Mouse (Mus musculus) kidney, postnatal 4 days (tissue): ENCODE results near the gene Fpgs.
A peak's percentile ranks its signal among the peaks of the same experiment; 100 is the strongest.

Experiments used
- DNase-seq, 2 experiments: peaks; one replicate each; pipeline ENCODE4 v3.0.0; 2021; ENCODE audit warnings: mixed read lengths in 2 of 2

The Fpgs gene

GRCm38 (mm10) chr2:32704021-32704421 lies at the start of gene Fpgs:
Gene Fpgs (minus strand): TSS chr2:32704145.
- DNase-seq = peak; percentile 50 to 68

- DNase-seq = peak in 1 of 2 experiments; percentile 52
Observed at GRCm38 (mm10) chr2:32752181-32752580, 48.2 kb upstream of the Fpgs start.

GRCm38 (mm10) chr2:32751665-32752033 lies 47.7 kb upstream of the Fpgs start:
- DNase-seq = no peak

DNA sequence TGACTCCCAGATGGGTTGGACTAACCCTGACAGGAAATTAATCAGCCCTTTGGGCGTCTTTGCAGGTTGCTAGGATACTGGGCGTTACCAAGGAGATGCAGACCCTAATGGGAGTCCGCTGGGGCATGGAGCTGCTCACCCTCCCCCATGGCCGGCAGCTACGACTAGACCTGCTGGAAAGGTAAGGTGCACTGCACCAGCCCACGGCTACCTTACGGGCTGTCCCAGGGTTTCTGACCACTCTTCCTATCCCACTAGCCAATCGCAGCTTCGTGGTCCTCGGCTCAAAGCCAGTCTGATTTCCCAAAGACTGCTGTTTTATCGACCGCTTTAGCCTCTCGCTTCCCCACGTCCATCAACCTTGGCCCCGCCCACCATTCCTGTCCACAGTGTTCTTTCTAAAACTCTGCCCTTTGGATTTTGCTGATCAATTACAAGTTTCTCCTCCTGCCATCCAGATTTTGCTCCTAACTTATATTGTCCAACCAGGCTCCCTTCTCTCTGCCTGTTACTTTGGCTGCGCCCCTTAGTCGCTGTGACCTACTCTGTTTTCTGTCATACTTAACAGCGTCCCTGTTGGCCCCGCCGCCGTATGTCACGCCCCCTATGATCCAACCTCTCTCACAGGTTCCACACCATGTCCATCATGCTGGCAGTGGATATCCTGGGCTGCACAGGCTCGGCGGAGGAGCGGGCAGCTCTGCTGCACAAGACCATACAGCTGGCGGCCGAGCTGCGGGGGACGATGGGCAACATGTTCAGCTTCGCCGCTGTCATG lies 47.1 kb upstream of the Fpgs start:
- peak; percentile 80 to 89 for DNase-seq

GRCm38 (mm10) chr2:32750199-32750598 lies 46.3 kb upstream of the Fpgs start:
- no peak for DNase-seq

GRCm38 (mm10) chr2:32749082-32749481 lies 45.1 kb upstream of the Fpgs start:
- DNase-seq = no peak

DNA sequence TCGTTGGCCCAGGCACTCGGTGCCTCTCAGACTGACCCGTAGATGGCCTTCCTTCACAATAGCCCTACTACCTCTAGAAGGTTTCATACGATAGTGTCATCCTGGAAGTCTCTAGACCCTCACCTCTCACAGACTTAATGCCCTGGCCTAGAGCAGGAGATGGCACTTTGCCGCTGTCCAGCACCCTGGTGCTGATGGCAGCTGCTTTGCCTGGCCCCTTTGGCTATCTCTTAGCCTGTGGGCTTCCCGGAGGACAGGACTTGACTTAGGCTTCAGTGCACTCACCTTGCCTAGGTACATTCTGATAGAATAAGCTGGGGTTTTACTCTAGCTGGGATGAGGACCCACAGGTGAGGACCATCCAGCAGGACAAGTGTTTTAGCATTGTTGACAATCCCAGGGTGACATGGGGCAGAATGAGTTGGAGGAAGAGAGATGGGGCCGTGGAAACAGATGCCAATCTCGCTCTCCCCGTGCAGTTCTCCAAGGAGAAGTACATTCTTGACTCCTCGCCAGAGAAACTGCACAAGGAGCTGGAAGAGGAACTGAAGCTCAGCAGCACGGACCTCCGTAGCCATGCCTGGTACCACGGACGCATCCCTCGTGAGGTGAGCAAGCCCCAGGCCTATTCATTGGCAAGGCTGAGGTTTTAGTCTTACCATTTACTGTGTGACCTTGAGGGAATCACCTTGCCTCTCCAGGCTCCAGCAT lies 40.5 kb upstream of the Fpgs start:
- DNase-seq = peak; percentile 52 to 65

- DNase-seq = peak in 1 of 2 experiments; percentile 46
Observed at GRCm38 (mm10) chr2:32742173-32742531, 38.2 kb upstream of the Fpgs start.

GRCm38 (mm10) chr2:32741273-32742172 lies 37.6 kb upstream of the Fpgs start:
- peak; percentile 59 to 66 for DNase-seq

- no peak for DNase-seq
Observed at GRCm38 (mm10) chr2:32740916-32741272, 36.9 kb upstream of the Fpgs start, which contains the start of gene 6330409D20Rik. Gene 6330409D20Rik (minus strand): TSS chr2:32741016.

GRCm38 (mm10) chr2:32739311-32739710 lies 35.4 kb upstream of the Fpgs start:
- no peak for DNase-seq

DNA sequence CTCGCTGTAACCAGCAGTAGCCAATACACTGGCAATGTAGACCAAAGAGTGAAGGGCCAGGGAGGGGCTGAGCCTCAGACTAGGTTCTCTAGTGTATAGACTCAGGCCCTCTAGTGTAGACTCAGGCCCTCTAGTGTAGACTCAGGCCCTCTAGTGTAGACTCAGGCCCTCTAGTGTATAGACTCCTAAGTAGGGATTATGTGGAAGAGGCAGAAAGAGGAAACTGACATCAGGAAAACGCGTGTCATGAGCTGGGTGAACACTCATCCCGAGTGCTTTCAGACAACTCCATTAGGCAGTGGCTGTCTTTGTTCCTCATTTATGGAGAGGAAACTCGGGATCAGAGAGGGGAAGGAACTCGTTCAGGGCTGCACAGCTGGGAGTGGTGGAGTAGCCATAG lies 33.1 kb upstream of the Fpgs start:
- DNase-seq = no peak

- no peak for DNase-seq
Observed at GRCm38 (mm10) chr2:32736306-32736829, 32.4 kb upstream of the Fpgs start.

DNA sequence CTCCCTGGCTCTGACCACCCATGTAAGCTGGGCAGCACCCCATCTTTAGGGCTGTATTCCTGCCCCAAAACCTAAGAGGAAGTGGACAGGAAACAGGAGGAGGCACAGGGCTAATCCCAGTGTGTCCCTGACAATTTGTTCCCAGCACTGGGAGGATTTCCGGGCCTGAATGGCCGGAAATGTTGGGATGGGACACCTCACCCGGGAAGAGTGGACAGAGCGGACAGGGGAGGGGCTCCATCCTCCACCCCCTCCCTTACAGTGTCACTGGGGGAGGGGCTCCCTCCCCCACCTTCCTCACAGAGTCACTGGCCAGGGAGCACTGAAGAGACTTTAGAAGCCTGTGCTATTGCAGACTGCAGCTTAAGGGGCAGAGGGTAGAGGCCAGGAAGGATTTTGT lies 31.0 kb upstream of the Fpgs start:
- peak; percentile 65 to 81 for DNase-seq

DNA sequence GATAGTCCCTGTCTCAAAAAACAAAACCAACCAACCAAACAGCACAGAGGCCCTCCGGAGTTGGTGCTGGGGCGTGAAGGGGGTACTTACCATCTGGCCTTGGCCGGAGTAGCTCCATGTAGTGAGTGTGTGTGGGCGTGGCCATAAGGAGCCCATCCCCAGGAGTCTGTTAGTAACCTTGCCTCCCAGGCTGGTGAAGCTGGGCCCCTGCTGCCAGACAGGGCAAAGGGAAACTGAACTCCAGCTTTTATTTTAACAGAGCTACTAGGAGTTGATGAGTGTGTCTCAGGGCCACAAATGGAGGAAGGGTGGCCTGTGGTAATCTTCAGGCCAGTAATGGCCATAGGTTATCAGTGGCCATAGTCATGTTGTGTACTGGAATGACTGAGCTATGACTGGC lies 30.5 kb upstream of the Fpgs start:
- DNase-seq = peak in 1 of 2 experiments; percentile 61

DNA sequence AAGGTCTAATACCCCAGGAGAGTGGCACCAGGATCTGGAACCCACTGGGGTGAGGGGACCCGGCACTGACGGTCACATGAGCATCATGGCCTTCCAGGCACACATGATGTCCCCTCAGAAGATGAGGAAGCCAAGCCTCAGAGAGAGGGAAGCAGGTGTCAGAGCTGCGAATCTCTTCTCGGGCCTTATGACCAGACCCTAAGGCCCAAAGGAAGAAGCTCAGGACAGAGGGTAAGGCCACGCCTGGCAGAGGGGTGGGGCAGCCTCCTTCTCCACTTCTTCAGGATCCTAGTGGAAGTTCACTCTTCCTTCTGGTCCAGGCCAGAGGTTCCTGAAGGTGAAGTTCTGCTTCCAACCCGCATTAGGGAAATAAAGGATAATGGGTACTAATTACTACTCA lies 28.8 kb upstream of the Fpgs start:
- no peak for DNase-seq

- peak; percentile 45 to 60 for DNase-seq
Observed at GRCm38 (mm10) chr2:32731911-32732310, 28.0 kb upstream of the Fpgs start.

DNA sequence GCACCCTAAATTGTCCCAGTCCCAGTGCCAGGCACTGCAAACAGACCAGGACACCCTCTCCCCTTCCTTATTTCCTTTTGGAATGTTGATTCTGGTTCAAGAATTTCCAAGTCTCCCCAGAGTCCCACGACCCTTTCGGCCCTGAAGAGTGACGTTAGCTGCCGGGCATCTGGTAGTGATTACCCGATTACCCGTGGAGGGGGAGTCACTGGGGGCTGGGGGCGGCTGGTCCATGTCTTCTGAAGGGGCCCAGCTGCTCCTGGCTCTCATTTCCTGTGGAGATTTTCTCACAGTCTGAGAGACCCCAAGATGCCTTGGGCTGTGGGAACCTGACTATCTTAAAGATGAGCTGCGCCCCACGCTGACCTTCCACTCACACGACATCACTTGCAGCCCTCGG lies 26.9 kb upstream of the Fpgs start:
- peak; percentile 70 to 82 for DNase-seq

GRCm38 (mm10) chr2:32729547-32729946 lies 25.6 kb upstream of the Fpgs start:
- no peak for DNase-seq

DNA sequence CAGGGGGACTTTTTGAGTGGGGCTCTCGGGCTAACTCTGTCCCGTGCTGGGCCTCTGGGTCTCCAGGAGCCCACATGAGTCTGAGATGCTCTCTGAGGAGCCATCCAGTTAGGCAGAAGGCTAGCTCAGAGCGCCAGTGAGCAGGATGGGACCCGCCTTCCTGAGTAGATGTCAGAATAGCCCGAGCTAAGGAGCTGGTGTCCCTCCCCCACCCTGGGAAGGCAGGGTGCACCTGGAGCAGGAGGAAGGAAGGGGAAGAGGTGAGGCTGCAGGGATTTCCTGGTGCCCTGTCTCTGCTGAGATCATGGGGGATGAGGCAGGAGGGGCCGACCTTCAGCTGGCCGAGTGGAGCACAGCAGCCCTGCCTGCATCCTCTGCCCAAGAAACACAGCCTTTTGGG lies 24.5 kb upstream of the Fpgs start:
- peak; percentile 69 to 79 for DNase-seq

DNA sequence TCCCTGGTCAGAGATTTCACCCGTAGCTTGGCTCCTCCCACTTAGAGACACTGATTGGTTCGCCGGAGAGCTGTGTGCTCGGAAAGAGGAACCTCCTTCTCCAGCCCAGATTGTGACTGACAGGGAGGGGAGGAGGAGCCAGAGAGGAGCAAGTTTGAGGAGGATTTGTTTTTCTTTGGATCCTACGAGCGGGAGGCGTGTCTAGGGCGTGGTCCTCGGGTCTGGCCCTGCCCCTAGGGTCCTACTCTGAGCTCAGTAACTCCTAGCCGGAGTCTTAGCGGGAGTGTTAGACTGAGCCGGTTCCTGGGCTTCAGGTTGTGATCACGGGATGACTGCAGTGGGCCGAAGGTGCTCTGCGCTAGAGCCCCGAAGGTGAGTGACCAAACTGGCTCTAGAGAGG lies 23.5 kb upstream of the Fpgs start:
- peak; percentile 95 to 96 for DNase-seq

DNA sequence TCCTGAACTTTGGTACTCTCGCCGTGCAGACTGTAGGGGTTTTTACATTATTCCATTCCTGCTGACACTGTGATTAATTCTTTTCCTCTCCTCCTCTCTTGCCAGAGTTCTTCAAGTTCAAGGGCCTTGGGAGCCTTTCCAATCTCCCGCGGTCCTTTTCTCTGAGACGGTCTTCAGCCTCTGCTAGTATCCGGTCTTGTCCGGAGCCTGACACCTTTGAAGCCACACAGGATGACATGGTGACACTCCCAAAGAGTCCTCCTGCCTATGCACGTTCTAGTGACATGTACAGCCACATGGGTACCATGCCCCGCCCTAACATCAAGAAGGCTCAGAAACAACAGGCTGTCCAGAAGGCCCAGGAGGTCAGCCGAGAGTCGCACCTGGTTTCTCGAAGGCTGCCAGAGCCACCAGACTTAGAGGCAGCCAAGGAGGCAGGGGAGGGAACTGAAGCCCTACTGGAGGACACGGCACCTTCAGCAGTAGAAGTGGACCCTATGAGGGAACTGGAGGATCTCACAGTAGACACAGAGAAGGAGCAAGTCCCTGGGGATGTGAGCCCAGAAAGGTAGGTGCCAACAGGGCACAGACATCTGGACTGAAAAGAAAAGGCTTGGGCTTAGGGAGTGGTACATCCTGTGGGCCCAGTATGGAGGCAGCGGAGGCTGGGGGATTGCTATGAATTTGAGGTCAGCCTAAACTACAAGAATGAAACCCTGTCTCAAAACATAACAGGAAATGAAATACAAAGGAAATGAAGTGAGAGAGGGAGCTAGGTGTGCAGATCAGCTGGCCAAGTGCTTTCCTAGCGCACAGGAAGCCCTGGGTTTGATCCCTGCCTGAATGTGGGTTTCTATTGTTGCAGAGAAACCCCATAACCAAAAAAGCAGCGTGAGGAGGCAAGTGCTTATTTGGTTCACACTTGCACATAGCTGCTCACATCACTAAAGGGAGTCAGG lies 21.2 kb upstream of the Fpgs start:
- DNase-seq = peak; percentile 67 to 74
